Mouse (Mus musculus) heart, embryonic 10.5 days (tissue): ENCODE data around the gene Gm6217. TPM values are rescaled to one million over a fixed set of nuclear protein-coding genes. Genes with fewer than 3 reads are reported as not detected.
"Not testable (repeated sequence)": the region's sequence is repeated elsewhere in the genome, so short reads cannot be mapped to it uniquely, and the experiment has no call there.

ENCODE experiments used
- DNase-seq: peaks from one replicate; pipeline ENCODE4 v3.0.0-alpha.2; 2017; ENCODE audit warnings: low spot score
- H3K27ac ChIP-seq: fragments of 300-500 bp; sonication (generic); 2 replicates; pipeline ENCODE4 v1.5.1; 2016; ENCODE audit warnings: mild to moderate bottlenecking
- H3K27me3 ChIP-seq: fragments of 300-500 bp; sonication (generic); 2 replicates; pipeline ENCODE4 v1.6.1; 2016; ENCODE audit warnings: mild to moderate bottlenecking; ENCODE audit not compliant: poor library complexity, insufficient read depth, severe bottlenecking
- H3K36me3 ChIP-seq: fragments of 300-500 bp; sonication (generic); 2 replicates; pipeline ENCODE4 v1.6.1; 2016; ENCODE audit warnings: mild to moderate bottlenecking, moderate library complexity
- H3K4me1 ChIP-seq: fragments of 300-500 bp; sonication (generic); 2 replicates; pipeline ENCODE4 v1.6.1; 2016; ENCODE audit warnings: mild to moderate bottlenecking
- H3K4me3 ChIP-seq: fragments of 300-500 bp; sonication (generic); 2 replicates; pipeline ENCODE4 v1.5.1; 2016; ENCODE audit warnings: mild to moderate bottlenecking, moderate library complexity
- H3K9me3 ChIP-seq: fragments of 300-500 bp; sonication (generic); 2 replicates; pipeline ENCODE4 v1.6.1; 2016; ENCODE audit warnings: mild to moderate bottlenecking, moderate library complexity
- WGBS: fragments of 180-500 bp; shearing (Covaris S2); methylation state at CpG from one replicate; pipeline ENCODE4 v1.1.7; 2016; 5-methylcytosine and 5-hydroxymethylcytosine counted together
- polyA plus RNA-seq: library from polyadenylated mRNA; unstranded; fragments of >200 nt; fragmentation: Nextera tagmentation; extraction: Ambion mirVana; gene quantifications from 2 replicates; pipeline ENCODE4 v1.2.1, GENCODE M21; 2016

Gene Gm6217
- not detected in 2 replicates for polyA plus RNA-seq

GRCm38 (mm10) chr1:82931326-82931725 is at the start of gene Gm6217:
TSS of gene Gm6217 (minus strand) at chr1:82931399.
- H3K4me1 ChIP-seq, H3K4me3 ChIP-seq, H3K9me3 ChIP-seq, DNase-seq, H3K36me3 ChIP-seq, H3K27me3 ChIP-seq, H3K27ac ChIP-seq: not testable (repeated sequence)
- WGBS, result no CpG with 5 or more reads among the region's 6 CpGs

DNA sequence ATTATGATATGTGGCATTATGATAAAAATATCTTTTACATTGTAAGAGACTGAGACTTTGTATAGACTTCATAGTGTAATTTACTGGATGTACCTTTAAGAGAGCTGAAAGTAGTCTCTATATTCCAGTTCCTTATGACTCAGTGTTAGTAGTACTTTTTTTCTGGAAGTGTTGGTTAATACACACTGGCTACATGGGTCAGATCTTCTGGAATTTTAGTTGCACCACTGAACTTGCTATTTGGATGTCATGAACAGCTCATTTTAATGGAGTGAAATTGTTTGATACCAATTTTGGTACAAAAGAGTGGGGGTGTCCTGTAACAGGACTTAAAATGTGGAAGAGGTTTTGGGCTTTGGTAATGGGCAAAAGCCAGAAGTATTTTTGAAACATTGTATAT is 46.6 kb upstream of the Gm6217 start:
- Histone ChIP-seq H3K27ac (no peak overlapping the region), H3K4me3 (no peak overlapping the region), H3K36me3 (no peaks in the 10 kb centered on the region), H3K4me1 (peaks cover 21% of the 10 kb centered on the region), H3K27me3 (no peaks in the 10 kb centered on the region), H3K9me3 (no peaks in the 10 kb centered on the region)
- no peak for DNase-seq

- no peak overlapping the region for H3K4me3 ChIP-seq
- no peak overlapping the region for H3K27ac ChIP-seq
- H3K9me3 ChIP-seq, result no peaks in the 10 kb centered on the region
- 59% methylated on average over 5 of the region's 5 CpGs for WGBS
- DNase-seq, result no peak
- H3K27me3 ChIP-seq, result no peaks in the 10 kb centered on the region
- peaks cover 35% of the 10 kb centered on the region for H3K4me1 ChIP-seq
- no peaks in the 10 kb centered on the region for H3K36me3 ChIP-seq
Measured at GRCm38 (mm10) chr1:82975750-82976149, 44.6 kb upstream of the Gm6217 start.

DNA sequence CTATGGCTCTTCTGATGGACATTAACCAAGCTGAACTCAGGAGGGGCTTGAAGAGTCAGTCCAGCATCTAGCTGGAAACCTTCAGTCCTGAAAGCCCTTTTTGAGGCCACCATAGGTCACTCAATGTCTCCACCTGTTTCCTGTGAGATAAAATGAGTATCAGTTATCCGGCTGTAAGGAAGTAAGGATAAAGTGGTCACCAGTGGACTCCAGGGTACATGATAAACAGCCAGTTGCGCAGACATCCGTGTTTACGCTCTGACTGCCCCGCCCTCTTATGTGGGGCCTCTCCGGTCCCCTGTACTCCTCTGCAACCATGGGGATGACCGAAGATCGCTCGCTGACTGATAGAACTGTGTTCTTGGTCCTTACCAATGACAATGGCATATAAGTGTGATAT is 43.1 kb upstream of the Gm6217 start:
- peak overlapping the region; percentile 52; the same call in 1 of the 2 replicates for H3K27ac ChIP-seq
- H3K4me1 ChIP-seq, result peaks cover 35% of the 10 kb centered on the region
- WGBS, result 69% methylated on average over 9 of the region's 9 CpGs
- DNase-seq, result peak; percentile 89
- no peak overlapping the region for H3K4me3 ChIP-seq
- H3K9me3 ChIP-seq, result no peaks in the 10 kb centered on the region
- no peaks in the 10 kb centered on the region for H3K27me3 ChIP-seq
- H3K36me3 ChIP-seq, result no peaks in the 10 kb centered on the region

DNA sequence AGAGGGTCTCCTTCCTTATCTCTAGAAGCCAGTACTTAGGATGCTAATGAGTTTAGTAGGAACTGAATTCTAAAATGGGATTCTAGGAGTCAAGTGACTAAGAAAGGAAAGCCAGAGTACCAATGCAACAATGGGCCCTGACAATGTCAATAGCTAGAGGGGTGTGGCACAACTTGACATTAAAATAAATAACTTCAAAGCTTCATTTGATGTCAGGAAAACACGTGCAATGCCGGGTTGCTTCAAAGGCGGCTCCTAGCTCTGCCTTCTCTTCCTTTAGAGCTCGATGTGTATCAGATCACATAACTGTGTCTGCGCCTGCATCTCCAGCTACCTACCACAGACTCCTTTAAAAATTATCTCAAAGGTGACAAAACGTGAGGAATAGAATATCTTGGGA is 42.7 kb upstream of the Gm6217 start:
- no peaks in the 10 kb centered on the region for H3K27me3 ChIP-seq

GRCm38 (mm10) chr1:82973244-82973643 is 42.0 kb upstream of the Gm6217 start:
- no peaks in the 10 kb centered on the region for H3K9me3 ChIP-seq
- no peaks in the 10 kb centered on the region for H3K27me3 ChIP-seq
- H3K27ac ChIP-seq, result peak overlapping the region; percentile 52; the same call in 1 of the 2 replicates
- H3K36me3 ChIP-seq, result no peaks in the 10 kb centered on the region
- DNase-seq, result no peak
- H3K4me3 ChIP-seq, result no peak overlapping the region
- 80% methylated on average over 1 of the region's 1 CpGs for WGBS
- H3K4me1 ChIP-seq, result peaks cover 35% of the 10 kb centered on the region

More for the DNA sequence above, 42.7 kb upstream of the Gm6217 start:
- H3K36me3 ChIP-seq, result no peaks in the 10 kb centered on the region
- H3K9me3 ChIP-seq, result no peaks in the 10 kb centered on the region
- H3K27ac ChIP-seq, result peak overlapping the region; percentile 52; the same call in 1 of the 2 replicates
- H3K4me3 ChIP-seq, result no peak overlapping the region
- no peak for DNase-seq
- peaks cover 35% of the 10 kb centered on the region for H3K4me1 ChIP-seq
- WGBS, result 41% methylated on average over 6 of the region's 6 CpGs

- DNase-seq, result peak; percentile 89
- Histone ChIP-seq H3K4me1 (peaks cover 35% of the 10 kb centered on the region), H3K27me3 (no peaks in the 10 kb centered on the region), H3K27ac (peak overlapping the region; percentile 65), H3K4me3 (peak overlapping the region; percentile 6; the same call in 1 of the 2 replicates), H3K36me3 (no peaks in the 10 kb centered on the region), H3K9me3 (no peaks in the 10 kb centered on the region)
- 8% methylated on average over 4 of the region's 4 CpGs for WGBS
Measured at GRCm38 (mm10) chr1:82972046-82972445, 40.8 kb upstream of the Gm6217 start.

GRCm38 (mm10) chr1:82966413-82966812 is 35.2 kb upstream of the Gm6217 start:
- 73% methylated on average over 3 of the region's 3 CpGs for WGBS
- H3K4me1 ChIP-seq, result peaks cover 3% of the 10 kb centered on the region; the same call in 1 of the 2 replicates
- H3K4me3 ChIP-seq, result no peak overlapping the region
- no peaks in the 10 kb centered on the region for H3K36me3 ChIP-seq
- H3K27me3 ChIP-seq, result no peaks in the 10 kb centered on the region
- H3K9me3 ChIP-seq, result no peaks in the 10 kb centered on the region
- no peak overlapping the region for H3K27ac ChIP-seq
- DNase-seq, result no peak

GRCm38 (mm10) chr1:82959870-82960385 is 28.7 kb upstream of the Gm6217 start, which contains the start of gene Gm47955:
TSS of gene Gm47955 (plus strand) at chr1:82960286.
- no peak for DNase-seq
- Histone ChIP-seq H3K36me3 (no peaks in the 10 kb centered on the region), H3K4me1 (no peaks in the 10 kb centered on the region), H3K27me3 (no peaks in the 10 kb centered on the region), H3K27ac (no peak within 1 kb of the TSS), H3K4me3 (no peak within 1 kb of the TSS), H3K9me3 (no peaks in the 10 kb centered on the region)
- WGBS, result 84% methylated on average over 11 of the region's 11 CpGs

GRCm38 (mm10) chr1:82955913-82956312 is 24.7 kb upstream of the Gm6217 start, which contains the start of gene Gm7544:
TSS of gene Gm7544 (minus strand) at chr1:82956013.
- H3K36me3 ChIP-seq, H3K27ac ChIP-seq, H3K9me3 ChIP-seq, H3K4me1 ChIP-seq, H3K27me3 ChIP-seq, H3K4me3 ChIP-seq, DNase-seq: not testable (repeated sequence)

DNA sequence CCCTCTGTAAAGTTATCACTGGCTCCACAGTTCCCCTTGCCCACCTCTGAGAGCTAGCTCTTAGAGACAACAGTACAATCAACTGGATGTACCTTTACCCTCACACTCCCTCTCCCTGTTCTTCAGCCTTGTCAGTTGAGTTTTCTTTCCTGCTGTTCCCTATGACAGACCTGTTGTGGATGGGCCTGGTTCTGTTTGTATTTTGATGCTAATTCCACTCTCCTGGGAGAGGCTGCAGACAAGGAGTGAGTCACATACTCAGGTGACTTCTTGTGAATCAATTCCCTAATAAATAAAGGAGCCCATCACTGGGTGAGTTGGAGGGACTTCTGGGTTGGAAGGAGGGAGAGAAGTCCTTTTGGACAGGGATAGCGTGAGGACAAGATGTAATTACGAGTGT is 17.4 kb upstream of the Gm6217 start:
- Histone ChIP-seq H3K9me3 (no peaks in the 10 kb centered on the region), H3K4me3 (no peak overlapping the region), H3K36me3 (no peaks in the 10 kb centered on the region), H3K27me3 (no peaks in the 10 kb centered on the region), H3K4me1 (peaks cover 4% of the 10 kb centered on the region; the same call in 1 of the 2 replicates), H3K27ac (no peak overlapping the region)
- no peak for DNase-seq
- 78% methylated on average over 2 of the region's 2 CpGs for WGBS

- not testable (repeated sequence) for H3K27ac ChIP-seq, H3K4me1 ChIP-seq, H3K36me3 ChIP-seq, H3K27me3 ChIP-seq, H3K9me3 ChIP-seq, DNase-seq, H3K4me3 ChIP-seq
- 100% methylated on average over 2 of the region's 2 CpGs for WGBS
Measured at GRCm38 (mm10) chr1:82946029-82946428, 14.8 kb upstream of the Gm6217 start.

DNA sequence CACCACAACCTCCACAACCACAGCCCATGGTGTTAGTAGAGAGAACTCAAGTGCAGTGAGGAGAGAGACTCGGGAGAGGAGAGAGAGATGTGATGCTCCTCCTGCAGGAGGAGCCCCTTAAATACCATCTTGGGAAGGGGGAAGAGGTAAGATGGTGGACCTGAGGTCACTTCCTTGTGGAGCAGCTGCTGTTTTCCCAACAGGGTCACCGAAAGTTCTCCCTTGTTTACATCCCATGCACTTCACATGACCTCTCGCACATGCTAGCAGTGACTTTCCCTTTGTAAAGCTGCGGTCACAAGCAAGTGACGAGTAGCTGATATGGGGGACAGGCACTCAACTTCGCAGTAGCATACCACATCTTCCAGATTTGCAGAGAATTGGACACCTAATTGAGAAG is 12.1 kb upstream of the Gm6217 start, which contains the start of gene A030003K21Rik:
Gene A030003K21Rik, minus strand, starts transcription at position 94 of the 400 bp plus-strand sequence.
- H3K27ac ChIP-seq, H3K36me3 ChIP-seq, H3K27me3 ChIP-seq, H3K4me1 ChIP-seq, H3K9me3 ChIP-seq, H3K4me3 ChIP-seq, DNase-seq: not testable (repeated sequence)
- WGBS, result no CpG with 5 or more reads among the region's 6 CpGs

DNA sequence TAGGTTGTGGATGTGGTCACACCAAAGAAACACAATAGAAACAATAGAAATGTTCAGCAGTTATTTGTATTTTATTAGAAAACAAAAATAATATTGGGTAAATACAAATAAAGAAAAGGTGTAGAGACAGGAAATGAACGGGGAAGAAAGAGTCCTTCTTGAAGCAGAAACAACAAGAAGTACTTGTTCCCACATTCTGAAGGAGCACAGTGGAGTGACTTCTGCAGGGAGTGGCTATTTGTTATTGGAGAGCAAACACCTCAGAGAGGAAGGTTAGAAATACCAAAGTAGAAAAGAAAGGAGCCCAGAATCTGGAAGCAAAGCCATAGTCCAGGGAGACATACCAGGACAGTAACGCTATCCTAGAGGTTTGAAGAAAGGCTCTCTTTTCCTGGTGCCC is 11.3 kb upstream of the Gm6217 start:
- H3K27ac ChIP-seq, H3K4me3 ChIP-seq, H3K36me3 ChIP-seq, DNase-seq, H3K27me3 ChIP-seq, H3K9me3 ChIP-seq, H3K4me1 ChIP-seq: not testable (repeated sequence)
- WGBS, result 91% methylated on average over 2 of the region's 2 CpGs
